Mouse (Mus musculus) Patski (cell line): ENCODE data around the gene Dld. TPM values are rescaled to one million over a fixed set of nuclear protein-coding genes. Genes with fewer than 3 reads are reported as not detected.

ENCODE experiments used
- ATAC-seq: fragments of 100-300 bp; one replicate; pipeline ENCODE4 v1.8.0; 2021
- CTCF ChIA-PET: fragments of 350-600 bp; sonication (Branson Sonifier 250); formaldehyde crosslinking; loops from one replicate; lab custom pipeline; 2022; ENCODE audit warnings: inconsistent platforms; lab: Charles Lee
- POLR2A ChIA-PET: fragments of 350-600 bp; sonication (Branson Sonifier 250); formaldehyde crosslinking; loops from one replicate; lab custom pipeline; 2022; ENCODE audit warnings: antibody characterized with exemption, inconsistent platforms; lab: Charles Lee
- DNase-seq: peaks from one replicate; pipeline ENCODE4 v3.0.0-alpha.2; 2011; ENCODE audit warnings: low read depth, low spot score
- H3K27me3 ChIP-seq: fragments of 371-371 bp; one replicate; pipeline ENCODE4 v1.5.1; 2021
- CTCF ChIP-seq: fragments of 100-300 bp; IDR thresholded peaks from one replicate; pipeline ENCODE4 v1.5.1; 2021
- in situ Hi-C: fragments of 300-500 bp; cut with MboI; formaldehyde crosslinking; loops from 3 replicates; pipeline ENCODE4 v1.11.1; 2018; ENCODE audit warnings: low pct_unique_long_range_greater_than_20kb, mixed read lengths
- polyA plus RNA-seq: library from polyadenylated mRNA; unstranded; gene quantifications from one replicate; pipeline ENCODE4 v1.2.3, GENCODE M21; 2021

Dld gene
- polyA plus RNA-seq: 145 TPM

GRCm38 (mm10) chr12:31350944-31351928 lies at the start of gene Dld:
TSS of gene Dld (minus strand) at chr12:31351453.
- in situ Hi-C loops: no loop called here
- peak; percentile 98 for ATAC-seq
- no peak for TF ChIP-seq CTCF
- peak; percentile 71 for DNase-seq
- ChIA-PET CTCF (no interaction called here), POLR2A (interaction anchor here (0.5 kb wide), 1 partner anchor 192 kb away, joined by 4 read pairs; no protein-coding TSS in a partner anchor)
- no peaks in the 10 kb centered on the region for H3K27me3 ChIP-seq

- ATAC-seq: no peak
- ChIA-PET POLR2A (no interaction called here), CTCF (no interaction called here)
- H3K27me3 ChIP-seq: peaks cover 43% of the 10 kb centered on the region
- no peak for TF ChIP-seq CTCF
- in situ Hi-C loops: no loop called here
- DNase-seq: no peak
Observed at GRCm38 (mm10) chr12:31400821-31401220, 49.6 kb upstream of the Dld start.

GRCm38 (mm10) chr12:31397709-31398108 lies 46.5 kb upstream of the Dld start:
- CTCF ChIA-PET: no interaction called here
- in situ Hi-C loops: no loop called here

GRCm38 (mm10) chr12:31395895-31396294 lies 44.6 kb upstream of the Dld start:
- CTCF ChIA-PET: interaction anchor here (1.0 kb wide), 1 partner anchor 11 kb away, joined by 3 read pairs; no protein-coding TSS in a partner anchor
- H3K27me3 ChIP-seq: peaks cover 34% of the 10 kb centered on the region
- no peak for TF ChIP-seq CTCF
- no peak for ATAC-seq
- in situ Hi-C loops: no loop called here
- POLR2A ChIA-PET: no interaction called here
- DNase-seq: no peak

More at GRCm38 (mm10) chr12:31397709-31398108, 46.5 kb upstream of the Dld start:
- ATAC-seq (no peak), DNase-seq (no peak)
- TF ChIP-seq CTCF: no peak
- POLR2A ChIA-PET: no interaction called here
- peaks cover 40% of the 10 kb centered on the region for H3K27me3 ChIP-seq

GRCm38 (mm10) chr12:31391696-31392095 lies 40.4 kb upstream of the Dld start:
- no peak for TF ChIP-seq CTCF
- peaks cover 27% of the 10 kb centered on the region for H3K27me3 ChIP-seq
- DNase-seq: no peak
- CTCF ChIA-PET: no interaction called here
- in situ Hi-C loops: no loop called here
- no peak for ATAC-seq
- POLR2A ChIA-PET: interaction anchor here (0.6 kb wide), 1 partner anchor 355 kb away, joined by 3 read pairs; no protein-coding TSS in a partner anchor

GRCm38 (mm10) chr12:31390571-31390970 lies 39.3 kb upstream of the Dld start, which contains the start of gene Slc26a3:
TSS of gene Slc26a3 (plus strand) at chr12:31390871.
- ChIA-PET CTCF (no interaction called here), POLR2A (no interaction called here)
- peaks cover 30% of the 10 kb centered on the region for H3K27me3 ChIP-seq
- no peak for TF ChIP-seq CTCF
- in situ Hi-C loops: no loop called here
- no peak for DNase-seq
- no peak for ATAC-seq

- no peak for ATAC-seq
- POLR2A ChIA-PET: no interaction called here
- no peak for TF ChIP-seq CTCF
- DNase-seq: no peak
- CTCF ChIA-PET: no interaction called here
- H3K27me3 ChIP-seq: peaks cover 31% of the 10 kb centered on the region
- in situ Hi-C loops: loop anchor here (10.0 kb wide), 1 partner anchor 547 kb away; no protein-coding TSS in a partner anchor
Observed at GRCm38 (mm10) chr12:31387303-31387702, 36.0 kb upstream of the Dld start.

GRCm38 (mm10) chr12:31382451-31382850 lies 31.2 kb upstream of the Dld start:
- DNase-seq: no peak
- in situ Hi-C loops: loop anchor here (10.0 kb wide), 1 partner anchor 552 kb away; no protein-coding TSS in a partner anchor

GRCm38 (mm10) chr12:31380878-31381277 lies 29.6 kb upstream of the Dld start:
- in situ Hi-C loops: loop anchor here (10.0 kb wide), 1 partner anchor 554 kb away; no protein-coding TSS in a partner anchor
- ChIA-PET CTCF (interaction anchor here (1.5 kb wide), 1 partner anchor 12 kb away, joined by 4 read pairs; no protein-coding TSS in a partner anchor), POLR2A (no interaction called here)
- TF ChIP-seq CTCF: no peak
- no peak for DNase-seq
- no peak for ATAC-seq
- peaks cover 32% of the 10 kb centered on the region for H3K27me3 ChIP-seq

More at GRCm38 (mm10) chr12:31382451-31382850, 31.2 kb upstream of the Dld start:
- peaks cover 31% of the 10 kb centered on the region for H3K27me3 ChIP-seq
- ChIA-PET CTCF (no interaction called here), POLR2A (interaction anchor here (0.6 kb wide), 1 partner anchor 10 kb away, joined by 3 read pairs; no protein-coding TSS in a partner anchor)
- no peak for TF ChIP-seq CTCF
- ATAC-seq: no peak

GRCm38 (mm10) chr12:31377241-31377640 lies 26.0 kb upstream of the Dld start:
- DNase-seq (no peak), ATAC-seq (no peak)
- in situ Hi-C loops: loop anchor here (10.0 kb wide), 1 partner anchor 128 kb away; no protein-coding TSS in a partner anchor
- ChIA-PET POLR2A (no interaction called here), CTCF (no interaction called here)
- peaks cover 21% of the 10 kb centered on the region for H3K27me3 ChIP-seq
- no peak for TF ChIP-seq CTCF
